Mouse (Mus musculus) gastrocnemius, postnatal 25 days (tissue): ENCODE results near the gene B230104I21Rik. TPM values are rescaled to one million over a fixed set of nuclear protein-coding genes. Genes with fewer than 3 reads are reported as not detected.

ENCODE experiments used
- DNase-seq: peaks from one replicate; pipeline ENCODE4 v3.0.0; 2022
- total RNA-seq, 2 experiments: library from RNA; stranded (reverse); gene quantifications; 1 replicate in 1 of 2; 2 replicates in 1 of 2; pipeline ENCODE4 v1.2.3; 2021

Gene B230104I21Rik
- total RNA-seq, 2 experiments from 2014 or later = not detected

- DNase-seq = no peak
These were observed 58.3 kb downstream of the B230104I21Rik start for GRCm38 (mm10) chr4:154394123-154394722.

GRCm38 (mm10) chr4:154396652-154397301, 60.9 kb downstream of the B230104I21Rik start:
- no peak for DNase-seq

Other genes starting within 250 kb of the B230104I21Rik start
- under 1 TPM in 1 of 2 experiments, not detected in 1; 0.38 TPM for gene Trp73, start 195.9 kb upstream of the B230104I21Rik start, total RNA-seq
- 1 to 10 TPM; 7.9 to 9.7 TPM for gene Wrap73, start 193.8 kb upstream of the B230104I21Rik start, total RNA-seq
- 10 to 100 TPM; 83.2 to 86.8 TPM for gene Tprgl, start 175.5 kb upstream of the B230104I21Rik start, total RNA-seq
- 1 to 10 TPM; 2.1 to 2.2 TPM for gene Megf6, start 165.4 kb upstream of the B230104I21Rik start, total RNA-seq
- gene Arhgef16, start 34.5 kb upstream of the B230104I21Rik start, total RNA-seq = under 1 TPM; 0.23 to 0.43 TPM